Mouse (Mus musculus) kidney, adult 2 months (tissue): ENCODE results near the gene Bckdha.

Experiments
- CTCF ChIP-seq: fragments of 200-500 bp; conservative IDR thresholded peaks from 2 replicates; pipeline ENCODE4 v1.5.1; 2011; ENCODE audit warnings: low read depth, mild to moderate bottlenecking, control low read depth, low read length, moderate library complexity, mixed read lengths; ENCODE audit not compliant: insufficient read depth, insufficient read length
- POLR2A ChIP-seq: fragments of 200-500 bp; IDR thresholded peaks from one replicate; pipeline ENCODE4 v1.6.1; 2011; ENCODE audit warnings: low read depth, low read length, control low read depth

DNA sequence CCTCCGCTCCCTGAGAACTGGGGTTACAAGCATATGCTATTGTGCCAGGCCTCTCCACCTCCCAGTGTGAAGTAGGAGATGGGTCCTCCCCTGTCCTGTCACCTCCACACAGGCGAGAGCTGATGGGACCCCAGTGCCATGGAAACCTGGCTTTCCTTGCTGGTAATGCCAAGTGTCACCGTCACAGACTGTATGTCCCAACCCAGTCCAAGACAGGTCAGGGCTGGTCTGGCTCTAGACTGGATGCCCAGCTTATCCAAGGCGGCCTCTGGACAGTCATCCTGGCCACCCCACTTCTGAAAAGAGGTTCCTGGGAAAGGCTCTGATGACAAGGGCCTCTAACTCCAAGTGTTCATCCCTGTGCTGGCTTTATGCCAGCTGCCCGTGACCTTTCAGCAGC lies 21.7 kb downstream of the Bckdha start:
- TF ChIP-seq CTCF (no peak), POLR2A (no peak)
